Mouse (Mus musculus) cerebellum, postnatal 10 days (tissue): ENCODE results near the gene Gm45233.

ENCODE experiments used
- DNase-seq, 2 experiments: peaks; one replicate each; pipeline ENCODE4 v3.0.0; 2021; ENCODE audit warnings: mixed read lengths in 2 of 2

The Gm45233 gene

DNA sequence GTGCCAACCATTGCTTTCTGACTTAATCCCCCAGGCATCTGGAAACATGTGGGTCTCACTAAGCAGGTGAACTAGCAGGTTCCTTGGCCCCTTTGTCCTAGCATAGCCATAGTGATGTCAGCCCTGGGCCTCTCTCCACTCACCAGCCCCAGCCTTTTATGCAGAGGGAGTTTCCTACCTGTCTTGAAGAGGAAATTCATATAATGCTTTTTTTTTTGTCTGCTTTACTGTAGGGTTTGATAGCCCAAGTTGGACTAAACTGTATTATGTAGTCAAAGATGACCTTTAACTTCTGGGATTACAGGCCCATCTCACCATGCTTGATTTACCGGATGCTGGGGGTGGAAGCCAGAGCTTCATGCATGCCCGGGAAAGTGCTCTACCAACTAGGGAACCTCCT, 5.9 kb downstream of the Gm45233 start:
- DNase-seq, result no peak

DNA sequence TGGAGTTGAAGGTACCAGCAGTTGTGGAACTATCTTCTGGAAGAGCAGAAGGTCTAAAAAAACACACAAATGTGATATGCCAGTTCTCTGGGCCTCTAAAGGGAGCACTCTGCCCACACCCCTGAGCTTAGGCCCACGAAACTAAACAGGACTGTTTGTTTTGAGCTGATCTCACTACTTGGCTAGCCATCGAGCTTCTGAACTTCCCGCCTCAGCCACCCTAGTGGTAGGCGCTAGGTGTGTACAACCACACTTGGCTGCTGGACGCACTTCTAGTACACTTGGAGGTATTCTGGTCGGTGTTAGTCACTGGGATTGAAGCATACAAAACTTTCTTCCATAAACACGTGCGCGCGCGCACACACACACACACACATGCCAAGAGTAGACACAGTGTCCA, 7.8 kb downstream of the Gm45233 start:
- DNase-seq, result no peak

DNA sequence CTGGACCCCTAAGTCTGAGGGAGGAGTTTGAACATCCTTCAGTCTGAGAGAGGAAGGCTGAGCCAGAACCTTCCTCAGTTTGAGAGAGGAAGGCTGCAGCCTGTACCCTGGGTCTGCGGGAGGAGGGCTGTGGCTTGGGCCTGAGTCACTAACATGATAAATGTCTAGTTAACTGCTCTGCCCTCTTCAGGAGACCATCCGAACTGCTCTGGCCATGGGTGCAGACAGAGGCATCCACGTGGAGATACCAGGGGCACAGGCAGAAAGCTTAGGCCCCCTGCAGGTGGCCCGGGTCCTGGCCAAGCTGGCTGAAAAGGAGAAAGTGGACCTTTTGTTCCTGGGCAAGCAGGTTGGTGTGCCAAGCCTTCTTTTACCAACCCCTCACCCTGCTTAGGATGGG, 8.7 kb downstream of the Gm45233 start:
- peak in 1 of 2 experiments; percentile 26 for DNase-seq

DNA sequence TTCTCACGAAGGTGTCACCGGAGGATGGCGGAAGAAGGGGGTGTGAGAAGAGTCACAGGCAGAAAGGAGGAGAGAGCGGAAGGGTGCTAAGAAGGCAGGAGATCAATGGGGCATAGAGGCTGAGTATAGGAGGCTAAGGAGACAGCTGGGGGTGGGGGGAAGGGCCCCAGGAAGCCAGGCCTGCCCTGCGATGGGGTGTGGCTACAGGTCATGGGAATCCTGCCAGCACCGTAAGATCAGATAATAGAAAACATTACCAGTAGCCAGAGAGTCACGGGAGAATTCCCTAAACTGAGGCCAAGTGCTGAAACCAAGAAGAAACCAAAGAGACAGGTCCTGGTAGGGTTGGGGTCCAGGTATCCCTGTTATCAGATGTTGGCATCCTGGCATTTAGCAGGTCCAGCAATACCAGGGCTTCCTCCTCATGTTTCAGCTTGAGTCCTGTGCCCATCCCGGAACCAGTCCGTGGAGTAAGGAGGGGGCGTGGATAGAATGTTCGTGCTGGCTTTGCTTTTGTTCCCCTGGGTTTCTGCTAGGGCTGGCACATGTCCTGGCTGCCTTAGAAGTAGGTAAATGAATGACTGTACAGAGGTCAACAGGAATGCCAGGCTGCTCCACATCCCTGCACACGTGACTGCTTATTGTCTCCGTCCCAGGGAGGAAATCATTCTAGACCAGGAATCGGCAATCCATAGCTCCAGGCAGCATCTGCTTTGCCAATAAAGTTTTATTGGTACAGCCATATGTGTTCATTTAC, 9.8 kb downstream of the Gm45233 start:
- no peak for DNase-seq

DNA sequence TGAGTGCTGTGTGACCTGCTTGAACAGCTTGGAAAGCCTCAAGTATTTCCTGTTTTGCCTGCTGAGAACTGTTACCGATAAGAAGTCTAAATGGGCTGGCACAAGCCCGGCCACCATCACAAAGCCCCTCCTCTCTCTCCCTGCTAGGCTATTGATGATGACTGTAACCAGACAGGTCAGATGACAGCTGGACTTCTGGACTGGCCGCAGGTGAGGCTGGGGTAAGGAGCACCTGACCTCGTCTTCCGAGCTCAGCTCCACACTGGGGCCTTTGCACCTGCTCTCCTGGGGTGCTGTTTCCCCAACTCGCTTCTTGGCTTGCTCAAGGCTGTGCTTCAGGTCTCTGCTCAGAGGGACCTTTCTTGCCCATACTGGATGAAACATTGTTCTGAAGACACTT, 10.4 kb downstream of the Gm45233 start:
- no peak for DNase-seq

GRCm38 (mm10) chr7:43462851-43463250, 18.9 kb downstream of the Gm45233 start, which contains the start of gene Vsig10l:
Vsig10l (plus strand) TSS chr7:43463151.
- no peak for DNase-seq

- DNase-seq, result no peak
These were observed 20.0 kb downstream of the Gm45233 start for GRCm38 (mm10) chr7:43463976-43464375.

- DNase-seq, result peak in 1 of 2 experiments; percentile 39
These were observed 21.0 kb downstream of the Gm45233 start for GRCm38 (mm10) chr7:43464864-43465343.

- peak; percentile 84 to 91 for DNase-seq
These were observed 21.6 kb downstream of the Gm45233 start for GRCm38 (mm10) chr7:43465344-43466098.

- DNase-seq, result peak; percentile 94 to 97
These were observed 22.3 kb downstream of the Gm45233 start for GRCm38 (mm10) chr7:43466099-43466694.

- DNase-seq, result peak; percentile 62 to 71
These were observed 26.4 kb downstream of the Gm45233 start for GRCm38 (mm10) chr7:43470373-43470772.

- peak; percentile 53 to 63 for DNase-seq
These were observed 31.8 kb downstream of the Gm45233 start for GRCm38 (mm10) chr7:43475706-43476105.

DNA sequence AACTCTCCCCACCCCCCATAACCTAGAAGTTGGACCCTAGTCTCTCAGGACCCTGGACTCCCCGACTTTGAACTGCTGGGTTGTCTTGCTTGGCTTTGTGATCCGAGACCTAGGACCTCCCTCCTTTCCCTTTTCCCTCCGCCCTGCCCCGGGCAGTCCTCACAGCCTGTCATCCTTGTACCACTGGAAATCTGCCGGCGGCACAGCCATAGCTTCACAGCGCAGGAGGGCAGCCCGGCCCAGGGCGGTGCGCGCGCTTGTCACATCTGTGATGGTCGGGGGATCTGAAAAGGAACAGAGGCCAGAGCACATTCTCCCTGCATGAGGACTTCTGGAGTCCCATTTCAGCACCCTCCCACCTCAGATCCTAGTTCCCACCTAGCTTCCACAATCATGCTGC, 32.4 kb downstream of the Gm45233 start:
- no peak for DNase-seq

- no peak for DNase-seq
These were observed 37.3 kb downstream of the Gm45233 start for GRCm38 (mm10) chr7:43481191-43481590.

- DNase-seq, result peak; percentile 89 to 91
These were observed 38.3 kb downstream of the Gm45233 start for GRCm38 (mm10) chr7:43482090-43482716.

- no peak for DNase-seq
These were observed 39.3 kb downstream of the Gm45233 start for GRCm38 (mm10) chr7:43483236-43483635.

DNA sequence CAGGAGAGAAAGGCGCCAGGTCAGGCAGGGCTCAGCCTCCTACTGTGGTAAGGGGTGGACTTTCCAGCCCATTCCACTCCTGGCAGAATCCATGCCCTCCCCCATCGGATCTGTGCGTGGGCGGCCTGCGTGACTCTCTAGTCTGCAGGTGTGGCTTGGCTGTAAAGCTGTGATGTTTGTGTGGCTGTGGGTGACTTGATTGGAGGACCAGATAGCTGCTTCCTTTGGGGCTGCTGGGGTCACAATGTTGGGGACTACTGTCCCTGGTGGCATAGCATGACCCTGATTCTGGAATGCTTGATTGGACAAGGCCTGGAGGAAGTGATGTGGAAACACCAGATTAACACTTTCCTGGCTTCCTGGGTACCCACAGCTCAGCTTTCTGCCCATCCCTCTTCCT, 44.7 kb downstream of the Gm45233 start:
- DNase-seq, result peak; percentile 40 to 41

GRCm38 (mm10) chr7:43489631-43490125, 45.8 kb downstream of the Gm45233 start, which contains the start of gene Iglon5:
Iglon5 (minus strand) TSS chr7:43490075.
- peak; percentile 75 to 77 for DNase-seq

GRCm38 (mm10) chr7:43490182-43490584, 46.3 kb downstream of the Gm45233 start:
- peak; percentile 96 to 97 for DNase-seq

DNA sequence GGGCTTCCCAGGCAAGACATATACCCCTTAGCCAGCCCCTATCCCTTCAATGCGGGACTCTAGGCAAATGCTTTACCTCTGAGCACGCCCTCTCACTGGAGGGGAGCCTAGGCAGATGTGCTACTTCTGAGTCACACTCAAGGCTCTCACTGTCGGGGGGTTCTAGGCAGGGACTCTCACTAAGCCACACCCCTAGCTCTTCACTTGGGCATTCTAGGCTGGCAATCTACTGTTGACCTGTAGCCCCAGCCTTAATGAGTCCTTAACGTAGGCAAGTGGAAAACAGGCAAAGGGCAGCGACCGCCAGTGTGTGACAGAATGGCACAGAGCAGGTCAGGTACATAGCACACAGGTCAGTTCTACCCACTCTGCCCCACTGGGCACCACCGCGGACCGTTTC, 46.9 kb downstream of the Gm45233 start:
- no peak for DNase-seq

- peak; percentile 89 to 90 for DNase-seq
These were observed 51.6 kb downstream of the Gm45233 start for GRCm38 (mm10) chr7:43495343-43496021.
